Mouse (Mus musculus): ENCODE measurements at regions not wholly inside any gene's neighbourhood (a gene's known extent, or its start where the extent isn't known, plus 50 kb on each side); places are given as distances from the start of the nearest gene placed in this dataset.

- dilution Hi-C loops (cut with MboI; ENCODE audit: extremely low pct_ligation_motif_present, extremely low pct_unique_long_range_greater_than_20kb, low sequenced_read_pairs) = no loop called here
- H3K9me3 ChIP-seq (replicated peaks; ENCODE audit: low read length) = no peaks in the 10 kb centered on the region
- peak; percentile 80 for DNase-seq (ENCODE audit: extremely low read depth)
- H3K27ac ChIP-seq (ENCODE audit: insufficient read depth, low read depth) = no peak overlapping the region
- H3K36me3 ChIP-seq (replicated peaks in 1 of 2; ENCODE audit: control insufficient read depth in 1 of 2, insufficient read depth in 1 of 2, low read length in 1 of 2) = no peaks in the 10 kb centered on the region
- H3K9ac ChIP-seq (ENCODE audit: insufficient read depth, low read depth) = no peak overlapping the region
- H3K4me1 ChIP-seq (ENCODE audit: control insufficient read depth in 1 of 2, insufficient read depth in 2 of 2) = peaks cover 12 to 31% of the 10 kb centered on the region in 2 experiments
- H3K79me2 ChIP-seq (replicated peaks; ENCODE audit: control insufficient read depth, extremely low read depth, insufficient read depth, poor library complexity, severe bottlenecking) = no peaks in the 10 kb centered on the region
- H3K4me2 ChIP-seq (ENCODE audit: insufficient read depth, low read depth, poor library complexity, severe bottlenecking) = no peak overlapping the region
- TF ChIP-seq ZC3H11A (IDR thresholded peaks at IDR 0.05; ENCODE audit: low read depth, low read length) (peak; percentile 58), EP300 (IDR thresholded peaks at IDR 0.05; ENCODE audit: low read length) (no peak), MAZ (IDR thresholded peaks at IDR 0.05; ENCODE audit: low read depth, low read length) (peak; percentile 81), SMC3 (IDR thresholded peaks at IDR 0.05; ENCODE audit: low read depth, low read length) (peak; percentile 96), USF2 (conservative IDR thresholded peaks at IDR 0.05; ENCODE audit: low read depth, low read length) (no peak), ZKSCAN1 (IDR thresholded peaks at IDR 0.05; ENCODE audit: borderline replicate concordance, low read depth, low read length) (no peak), CTCF (conservative IDR thresholded peaks at IDR 0.05 in 1 of 2, IDR thresholded peaks at IDR 0.05 in 1 of 2; ENCODE audit: low read depth in 2 of 2, low read length in 2 of 2) (peak; percentile 80 to 92), IRF4 (IDR thresholded peaks at IDR 0.05; ENCODE audit: low read depth, low read length) (peak; percentile 15; the same call in 1 of the 2 replicates), RAD21 (IDR thresholded peaks at IDR 0.05; ENCODE audit: low read depth, low read length) (peak; percentile 84)
- in situ Hi-C loops (cut with MboI; ENCODE audit: low pct_ligation_motif_present, low pct_unique_long_range_greater_than_20kb, low sequenced_read_pairs) = loop anchor here (5.0 to 10.0 kb wide), 2 partner anchors 338 to 516 kb away; no protein-coding TSS in a partner anchor
- H3K4me3 ChIP-seq (replicated peaks in 1 of 3; ENCODE audit: low read depth in 2 of 3, low read length in 2 of 3, poor library complexity in 1 of 3) = no peak overlapping the region
- H3K27me3 ChIP-seq (replicated peaks) = peaks cover 61% of the 10 kb centered on the region
Observed at GRCm38 (mm10) chr16:29728769-29729481, 149.8 kb downstream of the Opa1 start.

- no peak overlapping the region for H3K4me3 ChIP-seq (replicated peaks in 1 of 3; ENCODE audit: low read depth in 2 of 3, low read length in 2 of 3, poor library complexity in 1 of 3)
- no peaks in the 10 kb centered on the region for H3K36me3 ChIP-seq (replicated peaks in 1 of 2; ENCODE audit: control insufficient read depth in 1 of 2, insufficient read depth in 1 of 2, low read length in 1 of 2)
- TF ChIP-seq POLR2AphosphoS2 (IDR thresholded peaks at IDR 0.05; ENCODE audit: low read depth, low read length) (no peak), ZKSCAN1 (IDR thresholded peaks at IDR 0.05; ENCODE audit: borderline replicate concordance, low read depth, low read length) (no peak), NRF1 (IDR thresholded peaks at IDR 0.05; ENCODE audit: low read depth, low read length) (no peak), CHD2 (IDR thresholded peaks at IDR 0.05; ENCODE audit: low read length) (no peak), ZMIZ1 (IDR thresholded peaks at IDR 0.05; ENCODE audit: low read depth, low read length) (no peak), NELFE (IDR thresholded peaks at IDR 0.05; ENCODE audit: low read depth, low read length) (no peak), ETS1 (conservative IDR thresholded peaks at IDR 0.05; ENCODE audit: low read depth, low read length) (no peak), BHLHE40 (IDR thresholded peaks at IDR 0.05; ENCODE audit: low read depth, low read length) (no peak), IRF4 (IDR thresholded peaks at IDR 0.05; ENCODE audit: low read depth, low read length) (no peak), MAFK (IDR thresholded peaks at IDR 0.05; ENCODE audit: insufficient replicate concordance, low read length) (no peak), GABPA (IDR thresholded peaks at IDR 0.05; ENCODE audit: insufficient replicate concordance, low read depth, low read length) (no peak), RCOR1 (conservative IDR thresholded peaks at IDR 0.05; ENCODE audit: low read depth, low read length) (no peak), PAX5 (IDR thresholded peaks at IDR 0.05; ENCODE audit: low read length) (no peak), SIN3A (IDR thresholded peaks at IDR 0.05; ENCODE audit: low read length) (no peak), MYC (IDR thresholded peaks at IDR 0.05; ENCODE audit: low read depth, low read length) (no peak), MEF2A (IDR thresholded peaks at IDR 0.05; ENCODE audit: borderline replicate concordance, low read depth, low read length) (no peak), USF1 (IDR thresholded peaks at IDR 0.05; ENCODE audit: low read depth, low read length) (no peak), UBTF (IDR thresholded peaks at IDR 0.05; ENCODE audit: low read depth, low read length) (no peak), POLR2A (IDR thresholded peaks at IDR 0.05; ENCODE audit: low read depth, low read length) (no peak), KAT2A (IDR thresholded peaks at IDR 0.05; ENCODE audit: insufficient replicate concordance, low read length) (no peak)
- no peak overlapping the region for H3K4me2 ChIP-seq (ENCODE audit: insufficient read depth, low read depth, poor library complexity, severe bottlenecking)
- in situ Hi-C loops (cut with MboI; ENCODE audit: low pct_ligation_motif_present, low pct_unique_long_range_greater_than_20kb, low sequenced_read_pairs) = loop anchor here (10.0 kb wide), 1 partner anchor 495 kb away; no protein-coding TSS in a partner anchor
- H3K4me1 ChIP-seq (ENCODE audit: control insufficient read depth in 1 of 2, insufficient read depth in 2 of 2) = peaks cover 13 to 32% of the 10 kb centered on the region in 2 experiments
- peaks cover 58% of the 10 kb centered on the region for H3K27me3 ChIP-seq (replicated peaks)
- dilution Hi-C loops (cut with MboI; ENCODE audit: extremely low pct_ligation_motif_present, extremely low pct_unique_long_range_greater_than_20kb, low sequenced_read_pairs) = no loop called here
- no peaks in the 10 kb centered on the region for H3K9me3 ChIP-seq (replicated peaks; ENCODE audit: low read length)
- H3K27ac ChIP-seq (ENCODE audit: insufficient read depth, low read depth) = no peak overlapping the region
- no peak overlapping the region for H3K9ac ChIP-seq (ENCODE audit: insufficient read depth, low read depth)
- no peaks in the 10 kb centered on the region for H3K79me2 ChIP-seq (replicated peaks; ENCODE audit: control insufficient read depth, extremely low read depth, insufficient read depth, poor library complexity, severe bottlenecking)
- DNase-seq (ENCODE audit: extremely low read depth) = no peak
Observed at GRCm38 (mm10) chr16:29730010-29730409, 150.9 kb downstream of the Opa1 start.

All from CH12.LX (cell line).